Mouse (Mus musculus): Measurements from ENCODE around the gene Dmc1.

GRCm38 (mm10) chr15:79630471-79630870 lies 25.6 kb upstream of the Dmc1 start:
- no peak for TF ChIP-seq POLR2A (IDR thresholded peaks at IDR 0.05; ENCODE audit: borderline replicate concordance, insufficient read depth, low read length)
- TF ChIP-seq CTCF (IDR thresholded peaks at IDR 0.05; ENCODE audit: borderline replicate concordance, insufficient read depth, low read depth, low read length) = no peak

Measured in cerebellum, adult 2 months (tissue).